Mouse (Mus musculus) stomach, postnatal 0 days (tissue): ENCODE results near the gene Trappc13.

Experiments used
- CTCF ChIP-seq: IDR thresholded peaks from 2 replicates; pipeline ENCODE4 v1.5.1; 2016; ENCODE audit warnings: antibody characterized with exemption, low read depth, mild to moderate bottlenecking, moderate library complexity
- EP300 ChIP-seq: optimal IDR thresholded peaks from 2 replicates; pipeline ENCODE3; 2016; ENCODE audit warnings: antibody characterized with exemption

DNA sequence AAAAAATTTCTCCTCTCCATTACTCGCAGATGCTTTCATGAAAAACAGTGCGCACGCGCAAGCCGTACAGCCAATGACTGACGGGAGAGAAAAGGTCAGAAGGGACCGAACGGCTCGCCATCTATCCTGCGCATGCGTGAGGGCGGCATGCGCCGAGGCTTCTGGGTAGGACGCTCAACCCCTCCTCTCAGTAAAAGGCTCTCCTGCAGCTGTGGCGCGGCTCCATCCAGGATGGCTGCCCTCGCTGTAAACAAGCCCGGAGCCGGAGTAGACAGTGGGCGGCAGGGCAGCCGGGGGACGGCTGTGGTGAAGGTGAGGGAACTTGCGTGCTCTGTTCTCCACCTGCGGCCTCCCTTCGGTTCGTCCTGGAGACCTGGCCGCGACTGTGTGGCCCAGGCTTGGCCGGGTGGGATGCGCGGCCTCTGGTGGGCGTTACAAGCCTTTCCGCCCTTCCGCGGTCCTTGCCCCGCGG lies 417 bp upstream of the Trappc13 start, which contains the start of gene Trim23:
- TF ChIP-seq CTCF (peak; percentile 63), EP300 (no peak)
